Mouse (Mus musculus): ENCODE data around the gene Fhl5. TPM values are rescaled to one million over a fixed set of nuclear protein-coding genes. Genes with fewer than 3 reads are reported as not detected.

Fhl5 gene
- polyA plus RNA-seq, 1 experiment from 2014 or later, result not detected

DNA sequence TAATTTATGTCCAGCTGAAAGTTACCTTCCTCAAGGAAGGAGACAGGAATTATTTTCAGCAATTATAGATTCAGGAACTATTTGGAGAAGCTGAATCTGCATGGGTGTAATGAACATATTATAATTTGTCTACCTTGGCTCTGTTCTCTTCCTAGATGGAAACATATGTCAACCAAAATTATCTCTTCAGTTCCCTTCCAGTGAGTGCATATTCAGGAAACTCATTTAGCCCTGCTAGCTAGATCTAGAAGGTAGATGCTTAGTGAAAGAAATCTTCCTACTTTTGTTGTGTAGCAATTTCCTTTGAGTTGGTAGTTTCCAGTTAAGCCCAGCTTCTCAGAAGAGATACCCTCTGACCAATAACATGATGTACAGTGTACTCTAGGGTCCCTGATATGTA lies 20.7 kb downstream of the Fhl5 start:
- Histone ChIP-seq H3K36me3 (no peaks in the 10 kb centered on the region), H3K4me1 (no peaks in the 10 kb centered on the region), H3K4me3 (no peak overlapping the region), H3K4me2 (replicated peaks) (no peak overlapping the region), H3K27ac (replicated peaks) (no peak overlapping the region), H3K9me3 (no peaks in the 10 kb centered on the region), H3K27me3 (no peaks in the 10 kb centered on the region), H3K9ac (replicated peaks) (no peak overlapping the region)
- no peak for ATAC-seq (replicated peaks)

DNA sequence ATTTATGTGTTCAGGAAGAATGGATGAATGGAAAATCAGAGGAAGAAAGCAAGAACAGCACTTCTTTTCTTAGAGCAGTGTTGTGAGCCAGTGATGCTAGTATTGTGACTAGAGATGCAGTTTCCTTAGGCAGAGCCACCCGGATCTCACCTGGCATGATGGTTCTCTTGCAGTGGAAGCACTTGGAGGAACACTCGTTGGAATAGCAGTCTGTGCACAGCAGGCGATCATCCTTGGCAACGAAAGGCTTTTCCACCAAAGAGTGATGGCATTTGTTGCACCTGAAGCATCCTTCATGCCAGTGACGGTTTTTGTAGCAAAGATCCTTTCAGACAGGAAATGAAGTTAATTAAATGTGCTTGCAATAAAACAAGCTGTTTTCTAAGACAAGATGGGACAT lies 29.2 kb downstream of the Fhl5 start:
- 49% methylated on average over 5 of the region's 5 CpGs for WGBS
- Histone ChIP-seq H3K9ac (replicated peaks) (no peak overlapping the region), H3K27me3 (no peaks in the 10 kb centered on the region)

DNA sequence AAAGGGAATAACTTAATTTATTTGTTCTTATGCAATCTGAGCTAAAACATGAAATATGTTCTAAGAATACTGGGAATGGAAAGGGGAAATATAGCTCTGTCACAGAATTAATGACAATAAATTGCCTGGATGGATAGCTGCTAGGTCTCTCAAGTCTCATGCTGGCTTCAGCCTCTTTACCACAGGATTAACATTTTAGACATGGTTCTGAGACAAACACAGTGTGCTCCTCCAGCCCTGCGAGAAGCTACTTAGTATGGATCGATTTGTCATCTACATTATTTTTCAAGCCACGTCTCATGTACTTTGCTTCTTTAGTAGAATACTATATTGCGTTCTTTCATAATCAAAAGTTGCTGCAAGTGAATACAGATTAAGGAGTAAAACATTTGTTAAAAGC lies 36.5 kb downstream of the Fhl5 start:
- no peak overlapping the region for H3K9ac ChIP-seq (replicated peaks)
- no peaks in the 10 kb centered on the region for H3K27me3 ChIP-seq
- ATAC-seq (replicated peaks), result no peak
- H3K4me3 ChIP-seq, result no peak overlapping the region
- no peaks in the 10 kb centered on the region for H3K36me3 ChIP-seq
- no peak overlapping the region for H3K4me2 ChIP-seq (replicated peaks)
- 76% methylated on average over 4 of the region's 4 CpGs for WGBS
- H3K27ac ChIP-seq (replicated peaks), result no peak overlapping the region
- no peaks in the 10 kb centered on the region for H3K9me3 ChIP-seq
- H3K4me1 ChIP-seq, result no peaks in the 10 kb centered on the region

More for the DNA sequence above, 29.2 kb downstream of the Fhl5 start:
- H3K4me3 ChIP-seq, result no peak overlapping the region
- H3K4me1 ChIP-seq, result no peaks in the 10 kb centered on the region
- H3K36me3 ChIP-seq, result no peaks in the 10 kb centered on the region
- H3K4me2 ChIP-seq (replicated peaks), result no peak overlapping the region
- no peak for ATAC-seq (replicated peaks)
- H3K27ac ChIP-seq (replicated peaks), result no peak overlapping the region
- H3K9me3 ChIP-seq, result no peaks in the 10 kb centered on the region

DNA sequence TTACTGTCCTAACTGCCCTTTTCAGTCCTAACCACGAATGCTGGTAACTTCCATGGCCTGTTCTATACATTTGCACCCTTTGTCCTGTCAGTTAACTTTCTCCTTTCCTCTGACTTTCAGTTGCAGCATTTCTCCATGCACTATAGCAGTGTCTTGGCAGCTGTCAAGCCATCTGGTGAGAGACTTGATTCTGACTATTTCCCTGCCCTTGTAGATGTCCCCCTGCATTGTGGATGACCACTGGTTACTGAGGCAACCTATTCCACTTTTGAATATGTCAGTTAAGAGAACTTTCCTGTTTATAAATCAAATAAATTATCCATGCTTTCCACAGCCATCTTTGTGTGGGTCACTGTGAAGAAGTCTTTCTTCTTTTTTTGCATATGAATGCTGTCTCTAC lies 45.4 kb downstream of the Fhl5 start:
- H3K4me3 ChIP-seq, result no peak overlapping the region

GRCm38 (mm10) chr4:25179617-25180208 lies 63.0 kb downstream of the Fhl5 start:
- WGBS, result 67% methylated on average over 4 of the region's 4 CpGs
- ATAC-seq (replicated peaks), result peak; percentile 90
- no peak overlapping the region for H3K4me3 ChIP-seq
- no peak overlapping the region for H3K27ac ChIP-seq (replicated peaks)
- H3K9me3 ChIP-seq, result no peaks in the 10 kb centered on the region
- H3K4me2 ChIP-seq (replicated peaks), result no peak overlapping the region
- H3K27me3 ChIP-seq, result no peaks in the 10 kb centered on the region
- H3K36me3 ChIP-seq, result no peaks in the 10 kb centered on the region
- no peak overlapping the region for H3K9ac ChIP-seq (replicated peaks)
- H3K4me1 ChIP-seq, result no peaks in the 10 kb centered on the region

More for the DNA sequence above, 45.4 kb downstream of the Fhl5 start:
- Histone ChIP-seq H3K36me3 (no peaks in the 10 kb centered on the region), H3K4me1 (no peaks in the 10 kb centered on the region), H3K27ac (replicated peaks) (no peak overlapping the region), H3K9ac (replicated peaks) (no peak overlapping the region), H3K9me3 (no peaks in the 10 kb centered on the region), H3K4me2 (replicated peaks) (no peak overlapping the region), H3K27me3 (no peaks in the 10 kb centered on the region)
- ATAC-seq (replicated peaks), result no peak
- 72% methylated on average over 1 of the region's 1 CpGs for WGBS

Other genes with a start within 250 kb of the Fhl5 start
- 37.3 and 38.0 TPM in 2 replicates for gene Ufl1, start 38.9 kb upstream of the Fhl5 start, polyA plus RNA-seq (2015; fragmentation: Nextera tagmentation; extraction: Ambion mirVana)